Mouse (Mus musculus): ENCODE data around the gene Taok2.

- no peak for TF ChIP-seq NANOG (IDR thresholded peaks at IDR 0.05; ENCODE audit: borderline replicate concordance, low read length)
- TF ChIP-seq CTCF (conservative IDR thresholded peaks at IDR 0.05; ENCODE audit: low read length): no peak
Observed at GRCm38 (mm10) chr7:126887281-126887680, 2.8 kb upstream of the Taok2 start.

All from E14TG2a.4 (cell line).